Mouse (Mus musculus) thymus, postnatal 36 days (tissue): ENCODE data around the gene Fgf2.
A peak's percentile ranks its signal among the peaks of the same experiment; 100 is the strongest.

Source experiments
- DNase-seq, 2 experiments: peaks; one replicate each; pipeline ENCODE4 v3.0.0; 2022; ENCODE audit warnings: mixed read lengths in 2 of 2

Fgf2 gene

GRCm38 (mm10) chr3:37348221-37349165, at the start of gene Fgf2:
Gene Fgf2 (plus strand): TSS chr3:37348346.
- DNase-seq = peak; percentile 15 to 16

- no peak for DNase-seq
Measured at GRCm38 (mm10) chr3:37299470-37299869, 48.7 kb upstream of the Fgf2 start.

DNA sequence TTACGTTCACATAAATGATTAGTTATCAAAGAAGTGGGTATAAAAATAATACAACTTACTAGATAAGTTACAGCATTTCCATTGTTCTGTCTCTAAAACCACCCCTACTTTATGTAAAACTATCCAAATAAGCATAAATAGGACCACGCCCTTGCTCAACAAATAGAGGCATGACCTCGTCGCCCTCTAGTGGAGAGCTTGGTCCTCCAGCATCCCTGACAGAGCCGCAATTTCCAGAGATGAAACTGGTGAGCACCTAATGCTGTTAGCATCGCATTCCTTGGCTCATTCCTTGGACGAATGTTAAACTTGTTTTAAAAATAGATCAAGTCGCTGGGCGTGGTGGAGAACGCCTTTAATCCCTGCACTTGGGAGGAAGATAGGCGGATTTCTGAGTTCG, 45.5 kb upstream of the Fgf2 start:
- DNase-seq = peak; percentile 35 to 36

GRCm38 (mm10) chr3:37303392-37304139, 44.6 kb upstream of the Fgf2 start:
- DNase-seq = no peak

- no peak for DNase-seq
Measured at GRCm38 (mm10) chr3:37311897-37312369, 36.2 kb upstream of the Fgf2 start.

DNA sequence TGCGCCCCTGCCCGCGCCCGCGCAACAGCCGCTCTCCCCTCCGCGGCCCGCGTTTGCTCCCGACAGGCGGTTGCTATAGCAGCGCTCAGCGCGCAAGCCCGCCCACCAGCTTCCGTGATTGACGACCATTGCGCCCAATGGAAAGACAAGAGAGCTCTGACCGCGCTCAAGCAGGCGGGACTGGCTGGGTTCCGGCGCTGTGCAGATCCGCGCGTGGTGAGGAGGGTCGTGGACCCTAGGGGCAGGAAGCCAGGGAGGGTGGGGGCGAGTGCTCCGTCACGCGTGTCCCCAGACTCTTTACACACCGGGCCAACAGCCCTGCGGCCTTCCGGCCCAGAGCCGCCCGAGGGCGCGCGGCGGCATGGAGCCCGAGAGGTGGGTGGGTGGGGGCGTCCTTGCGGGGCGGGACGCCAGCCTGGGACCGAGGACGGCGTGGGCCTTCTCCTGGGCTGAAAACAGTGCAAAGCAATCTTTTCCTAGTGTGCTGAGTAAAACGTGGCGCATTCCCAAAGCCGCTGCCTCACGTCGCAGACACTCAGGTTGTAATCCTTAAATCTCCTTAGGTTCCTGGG, 35.7 kb upstream of the Fgf2 start, which contains the start of the genes Bbs12 and Cetn4:
Gene Bbs12, plus strand, starts transcription at position 185 of the 572 bp plus-strand sequence.
Gene Cetn4, minus strand, starts transcription at position 339 of the 572 bp plus-strand sequence.
- DNase-seq = peak; percentile 96 to 99

DNA sequence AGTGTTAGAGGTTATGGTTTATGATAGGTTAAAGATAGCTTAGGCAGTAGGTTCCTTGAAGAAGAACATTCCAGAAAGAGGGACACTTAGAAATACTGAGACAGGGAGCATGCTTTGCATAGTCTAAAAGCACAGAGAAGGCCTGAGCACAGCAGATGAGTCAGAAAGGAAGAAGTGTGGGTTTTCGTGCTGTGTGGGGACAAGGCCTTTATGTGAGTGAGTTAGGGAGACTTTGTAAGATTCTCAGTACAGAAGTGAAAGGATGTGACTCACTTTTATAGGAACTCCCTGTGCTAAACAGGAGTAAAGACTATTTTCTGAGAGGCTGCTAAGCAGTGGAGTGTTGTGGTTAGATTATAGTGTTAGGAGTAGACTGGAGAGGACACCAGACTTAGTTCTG, 34.8 kb upstream of the Fgf2 start:
- DNase-seq = no peak

- DNase-seq = no peak
Measured at GRCm38 (mm10) chr3:37316233-37316632, 31.9 kb upstream of the Fgf2 start.

DNA sequence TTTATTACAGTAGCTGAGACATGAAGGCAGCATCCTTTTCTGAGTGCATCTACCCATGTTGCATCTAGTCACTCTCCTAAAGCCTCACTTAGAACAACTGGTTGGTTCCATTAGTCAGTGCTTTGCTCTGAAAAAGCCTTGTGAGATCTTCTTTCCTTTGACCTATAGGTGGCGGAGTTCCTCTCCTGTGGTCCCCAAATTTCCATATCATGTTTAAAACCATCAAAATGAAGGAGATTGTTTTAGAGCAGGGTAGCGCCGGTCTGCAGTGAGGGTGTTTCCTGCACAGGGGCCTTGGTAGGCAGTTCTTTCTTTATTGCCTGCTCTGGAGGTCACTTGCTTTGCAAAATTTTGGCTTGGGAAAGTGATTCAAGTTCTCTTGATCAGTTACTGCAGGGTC, 23.8 kb upstream of the Fgf2 start:
- no peak for DNase-seq

DNA sequence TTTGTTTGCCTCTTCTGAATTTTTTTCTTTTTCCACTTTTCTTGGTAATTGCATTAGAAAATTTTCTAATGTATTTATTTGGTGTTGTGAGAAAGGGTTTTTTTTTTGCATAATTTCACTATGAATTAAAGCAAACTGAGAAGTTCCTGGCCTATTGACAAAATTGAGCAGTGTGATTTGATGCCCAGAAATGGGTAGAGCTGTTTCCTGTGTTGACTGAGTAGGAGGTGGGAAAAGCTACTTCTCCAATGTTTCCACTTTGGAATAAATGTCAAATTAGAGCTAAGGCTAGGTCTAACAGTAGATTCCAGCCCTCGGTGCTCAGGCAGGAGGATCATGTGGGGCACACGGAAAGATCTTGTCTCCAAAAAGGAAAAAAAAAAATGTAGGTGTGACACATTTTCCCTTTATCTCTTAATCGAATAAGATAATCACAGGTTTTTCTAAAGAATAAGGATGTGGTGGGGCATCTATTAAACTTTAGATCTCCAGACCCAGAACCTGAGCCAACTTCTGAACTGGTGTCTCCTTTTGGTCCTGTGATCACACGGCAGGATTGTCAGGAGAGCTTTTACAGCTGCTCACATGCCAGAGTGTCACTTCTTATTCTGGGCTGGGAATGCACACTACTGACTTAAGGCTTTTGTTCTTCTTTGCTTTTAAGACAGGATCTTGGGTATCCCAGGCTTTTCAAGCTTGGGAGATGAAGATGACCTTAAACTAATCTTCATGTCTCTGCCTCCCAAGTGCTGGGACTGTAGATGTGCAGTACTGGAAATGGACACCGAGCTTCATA, 22.6 kb upstream of the Fgf2 start:
- DNase-seq = no peak

GRCm38 (mm10) chr3:37326627-37327026, 21.5 kb upstream of the Fgf2 start:
- DNase-seq = no peak

- no peak for DNase-seq
Measured at GRCm38 (mm10) chr3:37328489-37328888, 19.7 kb upstream of the Fgf2 start.

- DNase-seq = no peak
Measured at GRCm38 (mm10) chr3:37329963-37330362, 18.2 kb upstream of the Fgf2 start.

GRCm38 (mm10) chr3:37331999-37332449, 16.1 kb upstream of the Fgf2 start:
- no peak for DNase-seq

GRCm38 (mm10) chr3:37334053-37334452, 14.1 kb upstream of the Fgf2 start:
- no peak for DNase-seq

GRCm38 (mm10) chr3:37341110-37341509, 7.0 kb upstream of the Fgf2 start:
- DNase-seq = peak in 1 of 2 experiments; percentile 9

DNA sequence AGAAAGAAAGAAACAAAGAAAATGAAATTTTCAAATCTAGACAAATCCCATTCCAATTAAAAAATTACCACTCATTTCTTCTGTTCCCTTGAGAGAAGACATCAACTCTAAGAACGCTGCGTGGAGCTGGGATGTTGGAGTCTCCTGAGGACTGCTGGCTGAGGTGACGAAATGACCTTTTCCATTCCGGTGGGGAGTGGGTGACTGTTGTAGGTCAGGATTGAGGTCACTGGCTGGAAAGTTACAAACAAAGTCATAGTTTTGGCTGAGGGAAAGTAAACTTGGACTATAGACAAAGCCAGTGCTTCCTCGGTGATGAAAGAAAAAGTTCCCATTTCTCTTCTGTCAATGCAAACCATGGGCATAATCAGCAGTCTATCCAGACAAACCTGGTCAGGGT, 5.3 kb upstream of the Fgf2 start:
- no peak for DNase-seq

DNA sequence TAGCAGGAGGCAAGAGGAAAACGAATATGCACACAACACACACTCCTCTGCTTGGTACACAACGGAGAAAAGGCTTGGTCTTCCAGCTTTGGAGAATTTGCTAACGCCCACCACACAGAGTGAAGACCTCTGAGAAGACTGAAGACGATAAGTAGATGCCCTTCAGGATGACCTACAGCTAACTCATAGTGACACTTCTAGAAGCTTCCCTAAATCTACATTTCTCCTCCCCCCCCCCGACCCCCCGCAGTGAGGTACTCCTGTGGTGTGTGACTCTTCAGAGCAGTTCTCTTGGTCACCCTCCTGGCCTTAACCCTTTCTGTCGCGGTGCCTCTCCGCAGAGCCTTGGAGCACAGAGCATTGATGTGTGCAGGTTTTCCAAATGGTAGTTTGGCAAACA, 475 bp upstream of the Fgf2 start:
- no peak for DNase-seq

DNA sequence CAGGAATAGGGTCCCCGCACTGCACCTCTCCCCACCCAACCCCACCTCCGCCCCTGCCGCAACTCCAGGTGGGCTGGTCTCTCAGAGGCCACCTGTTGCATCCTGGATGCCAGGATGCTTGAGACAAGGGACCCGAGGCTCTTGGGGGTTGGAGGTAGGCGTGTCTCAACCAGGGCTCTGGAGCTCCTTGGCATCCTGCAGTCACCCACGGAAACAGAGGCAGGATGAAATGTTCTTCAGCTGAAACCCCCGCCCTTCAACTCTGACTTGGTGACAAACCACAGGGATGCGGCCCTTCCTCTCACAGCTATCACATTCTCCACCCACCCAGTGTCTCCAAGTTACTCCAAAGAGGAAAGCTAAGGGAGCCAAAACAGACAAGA, 1.0 kb downstream of the Fgf2 start:
- DNase-seq = no peak

GRCm38 (mm10) chr3:37350386-37350785, 2.2 kb downstream of the Fgf2 start:
- DNase-seq = no peak

- no peak for DNase-seq
Measured at GRCm38 (mm10) chr3:37353951-37354481, 5.9 kb downstream of the Fgf2 start.

DNA sequence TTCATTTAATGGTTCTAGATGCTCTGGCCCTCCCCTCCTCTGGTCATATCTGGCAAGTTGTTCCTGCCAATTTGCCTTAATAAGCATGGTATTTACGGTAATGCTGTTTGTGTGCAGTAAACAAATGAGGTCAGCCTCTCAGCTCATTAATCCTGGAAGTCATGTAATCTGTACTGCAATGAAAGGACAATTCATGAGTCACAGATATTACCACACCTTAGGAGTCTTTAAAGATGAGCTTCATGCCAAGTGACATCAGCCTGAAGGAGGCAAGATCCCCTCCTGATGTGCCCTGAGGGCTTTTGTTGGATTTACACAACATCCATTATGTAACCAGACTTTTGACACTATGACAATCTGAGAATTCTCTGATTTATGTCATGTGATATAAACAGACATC, 6.6 kb downstream of the Fgf2 start:
- DNase-seq = no peak
